Mouse (Mus musculus) ovary, postnatal 36 days (tissue): ENCODE data around the gene Gm5134.
A peak's percentile ranks its signal among the peaks of the same experiment; 100 is the strongest.
"Not testable (repeated sequence)": the region's sequence is repeated elsewhere in the genome, so short reads cannot be mapped to it uniquely, and the experiment has no call there.

ENCODE experiments used
- DNase-seq: peaks from one replicate; pipeline ENCODE4 v3.0.0; 2022; ENCODE audit warnings: low spot score, mixed read lengths

Gene Gm5134

GRCm38 (mm10) chr10:75994531-75995210, 40.4 kb downstream of the Gm5134 start:
- DNase-seq = not testable (repeated sequence)

- peak; percentile 21 for DNase-seq
Measured at GRCm38 (mm10) chr10:75995463-75995862, 41.1 kb downstream of the Gm5134 start.

GRCm38 (mm10) chr10:75996315-75996714, 42.0 kb downstream of the Gm5134 start:
- no peak for DNase-seq

- DNase-seq = no peak
Measured at GRCm38 (mm10) chr10:76001160-76001559, 46.8 kb downstream of the Gm5134 start.

- DNase-seq = peak; percentile 22
Measured at GRCm38 (mm10) chr10:76002101-76002521, 47.8 kb downstream of the Gm5134 start.

DNA sequence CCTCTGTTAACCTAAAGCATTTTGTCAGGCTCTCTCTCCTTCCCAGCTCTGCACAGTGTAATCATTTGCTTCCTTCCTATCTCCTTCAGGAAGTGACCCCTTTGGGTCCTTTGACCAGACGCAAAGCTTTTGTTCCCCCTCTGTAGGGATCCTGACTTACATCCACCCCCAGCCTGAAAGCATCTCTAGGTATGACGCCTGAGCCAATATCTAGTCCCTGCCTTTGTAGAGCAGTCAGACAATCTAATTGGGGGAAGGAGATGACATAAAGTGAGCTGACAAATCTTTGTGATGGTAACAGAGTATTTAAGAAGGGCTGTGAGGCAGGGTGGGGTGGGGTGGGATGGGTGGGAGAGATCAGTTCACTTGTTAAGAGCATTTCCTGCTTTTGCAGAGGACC, 48.3 kb downstream of the Gm5134 start:
- DNase-seq = no peak

- DNase-seq = no peak
Measured at GRCm38 (mm10) chr10:76003221-76003620, 48.9 kb downstream of the Gm5134 start.

GRCm38 (mm10) chr10:76006385-76006784, 52.1 kb downstream of the Gm5134 start:
- no peak for DNase-seq

GRCm38 (mm10) chr10:76009812-76010211, 55.5 kb downstream of the Gm5134 start:
- DNase-seq = no peak

DNA sequence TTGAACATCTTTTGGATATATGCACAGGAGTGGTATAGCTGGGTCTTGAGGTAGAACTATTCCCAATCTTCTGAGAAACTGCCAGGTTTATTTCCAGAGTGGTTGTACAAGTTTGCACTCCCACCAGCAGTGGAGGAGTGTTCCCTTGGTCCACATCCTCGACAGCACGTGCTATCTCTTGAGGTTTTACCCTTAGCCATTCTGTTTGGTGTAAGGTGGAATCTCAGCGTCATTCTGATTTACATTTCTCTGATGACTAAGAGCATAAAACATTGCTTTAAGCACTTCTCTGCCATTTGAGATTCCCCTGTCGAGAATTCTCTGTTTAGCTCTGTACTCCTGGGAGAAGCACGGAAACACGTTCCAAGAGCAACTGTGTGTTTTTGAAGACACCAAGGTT, 58.6 kb downstream of the Gm5134 start:
- no peak for DNase-seq

- DNase-seq = no peak
Measured at GRCm38 (mm10) chr10:76016886-76017285, 62.6 kb downstream of the Gm5134 start.

DNA sequence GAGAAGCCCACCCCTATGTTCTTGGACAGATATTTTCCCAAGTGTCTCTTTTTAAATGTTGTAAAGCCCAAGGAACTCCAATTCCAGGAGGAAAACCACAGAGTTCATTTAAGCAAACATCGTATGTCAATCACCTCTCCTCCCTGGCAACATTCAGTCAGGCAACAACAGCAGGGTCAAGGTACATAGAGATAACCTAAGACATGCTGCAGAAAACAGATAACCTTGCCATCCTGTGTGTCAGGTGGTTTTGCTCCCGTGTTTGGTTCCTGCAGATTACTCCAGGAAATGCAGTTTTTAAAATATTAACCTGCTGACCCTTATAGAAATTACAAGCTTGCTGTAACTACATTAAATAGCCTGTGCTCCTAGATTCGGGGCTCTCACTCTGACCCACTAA, 67.4 kb downstream of the Gm5134 start:
- DNase-seq = no peak

- DNase-seq = no peak
Measured at GRCm38 (mm10) chr10:76023921-76024320, 69.6 kb downstream of the Gm5134 start.

GRCm38 (mm10) chr10:76025470-76026190, 71.3 kb downstream of the Gm5134 start:
- no peak for DNase-seq

DNA sequence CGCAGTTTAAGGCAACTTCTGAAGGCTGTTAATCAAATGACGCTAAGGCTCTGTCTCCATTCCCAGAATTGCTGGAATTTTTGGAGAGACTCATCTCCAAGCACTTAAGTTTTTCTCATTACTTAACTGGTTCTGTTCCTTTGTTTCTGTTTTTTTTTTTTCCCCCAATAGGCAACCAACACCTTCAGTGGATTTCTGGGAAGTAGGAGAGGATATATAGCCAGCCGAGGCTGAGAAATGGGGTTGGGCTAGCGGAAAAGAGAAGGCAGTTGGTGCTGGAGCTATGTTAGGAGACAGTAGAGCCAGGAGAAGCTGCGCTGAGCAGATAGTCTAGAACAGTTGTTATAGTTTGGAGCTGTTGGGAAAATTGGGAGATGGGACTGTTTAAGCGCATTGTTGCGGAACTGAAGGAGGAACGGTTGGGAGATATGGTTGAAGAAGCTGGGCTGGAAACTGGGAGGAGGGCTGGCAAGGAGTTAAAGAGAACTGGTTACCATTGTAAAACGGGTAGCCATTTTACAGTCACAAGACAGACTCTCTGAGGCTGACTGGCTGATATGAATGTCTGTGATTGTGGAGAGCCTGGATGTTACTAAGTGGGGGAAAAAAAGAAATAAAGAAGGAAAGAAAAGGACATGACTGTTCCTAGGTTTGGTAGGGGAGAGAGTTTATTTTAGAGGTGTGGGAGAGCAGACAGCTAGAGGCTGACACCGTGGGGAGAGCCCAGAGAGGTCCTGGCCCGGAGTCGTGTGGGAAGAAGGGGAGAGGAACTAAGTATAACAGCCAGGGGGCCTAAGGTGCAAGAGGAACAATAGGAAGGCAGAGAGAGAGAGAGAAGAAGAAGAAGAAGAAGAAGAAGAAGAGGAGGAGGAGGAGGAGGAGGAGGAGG, 73.1 kb downstream of the Gm5134 start:
- DNase-seq = no peak

- DNase-seq = no peak
Measured at GRCm38 (mm10) chr10:76028016-76028366, 73.7 kb downstream of the Gm5134 start.

DNA sequence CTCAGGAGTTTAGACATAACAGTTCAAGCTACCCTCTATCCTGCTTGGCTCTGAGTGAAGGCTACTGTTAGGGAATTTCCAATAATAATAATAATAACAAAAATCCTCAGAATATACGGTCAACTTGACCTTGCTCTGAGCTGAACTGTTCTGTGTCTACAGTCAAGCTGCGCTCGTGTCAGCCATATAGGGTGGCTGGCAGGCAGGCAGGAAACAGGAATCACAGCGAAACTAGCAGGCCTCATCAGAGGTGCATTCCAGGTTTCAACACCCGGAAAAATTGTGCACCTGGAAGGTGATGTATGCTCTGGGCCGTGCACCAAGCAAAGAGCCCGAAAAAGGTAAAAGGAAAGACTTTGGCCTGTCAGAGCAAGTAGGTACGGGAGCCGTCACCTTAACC, 74.1 kb downstream of the Gm5134 start:
- DNase-seq = peak; percentile 23

GRCm38 (mm10) chr10:76029276-76029675, 75.0 kb downstream of the Gm5134 start:
- DNase-seq = no peak

- DNase-seq = no peak
Measured at GRCm38 (mm10) chr10:76030496-76030895, 76.2 kb downstream of the Gm5134 start.

DNA sequence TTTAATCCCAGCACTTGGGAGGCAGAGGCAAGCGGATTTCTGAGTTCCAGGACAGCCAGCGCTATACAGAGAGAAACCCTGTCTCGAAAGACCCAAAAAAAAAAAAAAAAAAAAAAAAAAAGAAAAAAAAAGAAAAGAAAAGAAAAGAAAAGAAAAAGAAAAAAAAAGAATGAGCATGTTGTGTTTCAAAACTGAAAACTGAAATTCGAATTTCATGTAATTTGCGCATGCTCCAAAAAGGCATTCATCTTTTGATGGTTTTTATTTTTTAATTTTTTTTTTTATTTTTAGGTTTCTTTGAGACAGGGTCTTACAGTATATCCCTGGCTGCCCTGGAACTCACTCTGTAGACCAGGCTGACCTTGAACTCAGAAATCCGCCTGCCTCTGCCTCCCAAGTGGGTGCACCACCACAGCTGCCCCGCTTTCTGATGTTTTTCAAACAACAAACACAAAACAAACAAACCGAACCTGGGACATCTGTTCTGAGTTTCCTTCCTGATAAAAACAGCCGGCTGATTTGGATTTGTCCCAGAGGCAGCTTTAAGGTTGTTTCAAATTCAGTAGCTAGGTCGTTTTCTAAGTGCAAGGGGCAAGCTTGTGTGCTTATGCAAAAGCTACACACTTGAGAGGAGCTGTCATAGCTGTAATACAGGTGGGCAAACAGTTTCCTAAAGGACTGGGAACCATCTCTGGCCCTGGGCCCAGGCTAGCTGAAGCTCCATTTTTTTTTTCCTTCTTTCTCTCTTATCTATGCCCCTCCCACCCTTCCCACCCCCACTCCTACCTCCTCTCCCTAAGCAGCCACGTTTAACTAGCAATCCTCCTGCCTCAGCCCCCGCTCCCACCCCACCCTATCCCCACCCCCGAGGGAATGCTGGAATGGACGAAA, 77.4 kb downstream of the Gm5134 start:
- no peak for DNase-seq

GRCm38 (mm10) chr10:76032402-76033118, 78.2 kb downstream of the Gm5134 start, which contains the start of gene Zfp280b:
TSS of gene Zfp280b (plus strand) at chr10:76032650.
- DNase-seq = peak; percentile 96
